Mouse (Mus musculus): ENCODE data around the gene Taf1d. TPM values are rescaled to one million over a fixed set of nuclear protein-coding genes. Genes with fewer than 3 reads are reported as not detected.

Gene Taf1d
- total and polyA plus RNA-seq, 3 experiments, result 298 to 860 (median 548) TPM

- peaks cover 31 to 35% of the 10 kb centered on the region in 2 experiments for H3K36me3 ChIP-seq (ENCODE audit: control insufficient read depth in 1 of 2, insufficient read depth in 2 of 2, low read length in 2 of 2)
- H3K27me3 ChIP-seq (ENCODE audit: control insufficient read depth in 1 of 2, insufficient read depth in 2 of 2, low read length in 2 of 2), result no peaks in the 10 kb centered on the region
- DNase-seq (ENCODE audit: low read depth, low spot score), result no peak
- peaks cover 6 to 16% of the 10 kb centered on the region in 2 experiments for H3K4me1 ChIP-seq (ENCODE audit: control insufficient read depth in 1 of 2, insufficient read depth in 2 of 2, low read length in 2 of 2)
- peaks cover 26% of the 10 kb centered on the region for H3K79me2 ChIP-seq (ENCODE audit: control insufficient read depth, insufficient read depth, low read length, poor library complexity)
- H3K27ac ChIP-seq (ENCODE audit: control insufficient read depth, low read depth, low read length), result peak overlapping the region; percentile 79
- TF ChIP-seq POLR2AphosphoS5 (IDR thresholded peaks at IDR 0.05; ENCODE audit: borderline replicate concordance, low read depth, low read length), result peak; percentile 94; the same call in 1 of the 2 replicates
- TF ChIP-seq ZKSCAN1 (IDR thresholded peaks at IDR 0.05; ENCODE audit: low read depth, low read length), result no peak
- TF ChIP-seq MXI1 (IDR thresholded peaks at IDR 0.05; ENCODE audit: low read depth, low read length), result peak; percentile 88; the same call in 1 of the 2 replicates
- TF ChIP-seq JUND (IDR thresholded peaks at IDR 0.05; ENCODE audit: low read depth, low read length), result peak; percentile 42; the same call in 1 of the 2 replicates
- TF ChIP-seq MAX (IDR thresholded peaks at IDR 0.05; ENCODE audit: low read length), result peak; percentile 75; the same call in 1 of the 2 replicates
- peak; percentile 92 for TF ChIP-seq CHD1 (IDR thresholded peaks at IDR 0.05; ENCODE audit: low read depth, low read length)
- peak; percentile 97 for TF ChIP-seq MYC (IDR thresholded peaks at IDR 0.05; ENCODE audit: low read depth, low read length)
- 0 out of 4 replicates have a peak, but pooled peaks of 1 of the 2 experiments have one; percentile 3 for TF ChIP-seq EP300 (IDR thresholded peaks at IDR 0.05; ENCODE audit: low read depth in 1 of 2, low read length in 2 of 2)
- TF ChIP-seq SIN3A (IDR thresholded peaks at IDR 0.05; ENCODE audit: low read length), result no peak; the same call in none of the 2 replicates
- H3K9me3 ChIP-seq (replicated peaks; ENCODE audit: insufficient read depth, low read length), result no peaks in the 10 kb centered on the region
- H3K4me3 ChIP-seq (ENCODE audit: control insufficient read depth in 1 of 2, insufficient read depth in 1 of 2, low read depth in 2 of 2, low read length in 2 of 2), result peak overlapping the region; percentile 72 to 77
- H3K9ac ChIP-seq (ENCODE audit: control insufficient read depth, low read depth, low read length, poor library complexity, severe bottlenecking), result peak overlapping the region; percentile 83
Observed at GRCm38 (mm10) chr9:15356916-15357483, 51.0 kb downstream of the Taf1d start.

GRCm38 (mm10) chr9:15357484-15358275 is 51.7 kb downstream of the Taf1d start, which contains the start of gene Cep295:
Gene Cep295 (minus strand): TSS chr9:15357788.
- DNase-seq (ENCODE audit: low read depth, low spot score), result peak; percentile 100
- peaks cover 28 to 31% of the 10 kb centered on the region in 2 experiments for H3K36me3 ChIP-seq (ENCODE audit: control insufficient read depth in 1 of 2, insufficient read depth in 2 of 2, low read length in 2 of 2)
- H3K79me2 ChIP-seq (ENCODE audit: control insufficient read depth, insufficient read depth, low read length, poor library complexity), result peaks cover 26% of the 10 kb centered on the region
- peak within 1 kb of the TSS; percentile 80 for H3K27ac ChIP-seq (ENCODE audit: control insufficient read depth, low read depth, low read length)
- H3K9ac ChIP-seq (ENCODE audit: control insufficient read depth, low read depth, low read length, poor library complexity, severe bottlenecking), result peak within 1 kb of the TSS; percentile 83
- no peaks in the 10 kb centered on the region for H3K27me3 ChIP-seq (ENCODE audit: control insufficient read depth in 1 of 2, insufficient read depth in 2 of 2, low read length in 2 of 2)
- no peaks in the 10 kb centered on the region for H3K9me3 ChIP-seq (replicated peaks; ENCODE audit: insufficient read depth, low read length)
- peaks cover 6 to 16% of the 10 kb centered on the region in 2 experiments for H3K4me1 ChIP-seq (ENCODE audit: control insufficient read depth in 1 of 2, insufficient read depth in 2 of 2, low read length in 2 of 2)
- peak within 1 kb of the TSS; percentile 72 to 77 for H3K4me3 ChIP-seq (ENCODE audit: control insufficient read depth in 1 of 2, insufficient read depth in 1 of 2, low read depth in 2 of 2, low read length in 2 of 2)
- no peak; the same call in 1 of the 2 replicates for TF ChIP-seq ZC3H11A (IDR thresholded peaks at IDR 0.05; ENCODE audit: low read depth, low read length)
- TF ChIP-seq TBP (IDR thresholded peaks at IDR 0.05; ENCODE audit: low read depth, low read length), result peak; percentile 95
- peak; percentile 52; the same call in 1 of the 2 replicates for TF ChIP-seq MEF2A (IDR thresholded peaks at IDR 0.05; ENCODE audit: extremely low read depth, insufficient replicate concordance, low read depth, low read length, poor library complexity, severe bottlenecking)
- TF ChIP-seq POLR2AphosphoS2 (IDR thresholded peaks at IDR 0.05; ENCODE audit: low read length), result peak; percentile 100
- TF ChIP-seq BHLHE40 (IDR thresholded peaks at IDR 0.05; ENCODE audit: borderline replicate concordance, low read depth, low read length), result peak; percentile 44
- 0 out of 2 replicates have a peak, but pooled peaks have one; percentile 31 for TF ChIP-seq RCOR1 (IDR thresholded peaks at IDR 0.05; ENCODE audit: low read depth, low read length)
- TF ChIP-seq POLR2A (IDR thresholded peaks at IDR 0.05; ENCODE audit: control insufficient read depth in 1 of 2, insufficient read depth in 1 of 2, low read depth in 1 of 2, low read length in 2 of 2, poor library complexity in 1 of 2), result peak; percentile 100
- peak; percentile 88 for TF ChIP-seq MYB (IDR thresholded peaks at IDR 0.05; ENCODE audit: low read depth, low read length)
- TF ChIP-seq ZNF384 (IDR thresholded peaks at IDR 0.05; ENCODE audit: low read depth, low read length), result peak; percentile 56
- TF ChIP-seq ZMIZ1 (IDR thresholded peaks at IDR 0.05; ENCODE audit: low read depth, low read length), result peak; percentile 99
- TF ChIP-seq GABPA (IDR thresholded peaks at IDR 0.05; ENCODE audit: low read depth, low read length), result 0 out of 2 replicates have a peak, but pooled peaks have one; percentile 7
- TF ChIP-seq MAFK (IDR thresholded peaks at IDR 0.05; ENCODE audit: borderline replicate concordance, low read depth, low read length), result no peak
- peak; percentile 88 for TF ChIP-seq HCFC1 (IDR thresholded peaks at IDR 0.05; ENCODE audit: low read depth, low read length)
- TF ChIP-seq USF2 (IDR thresholded peaks at IDR 0.05; ENCODE audit: borderline replicate concordance in 1 of 2, insufficient read depth in 1 of 2, low read depth in 1 of 2, low read length in 2 of 2), result no peak
- peak; percentile 78 for TF ChIP-seq TCF12 (IDR thresholded peaks at IDR 0.05; ENCODE audit: low read depth, low read length)
- no peak for TF ChIP-seq GATA1 (IDR thresholded peaks at IDR 0.05; ENCODE audit: low read depth, low read length)
- TF ChIP-seq CTCF (IDR thresholded peaks at IDR 0.05 in 2 of 3, conservative IDR thresholded peaks at IDR 0.05 in 1 of 3; ENCODE audit: control insufficient read depth in 1 of 3, insufficient read depth in 1 of 3, low read depth in 2 of 3, low read length in 3 of 3, poor library complexity in 1 of 3, severe bottlenecking in 1 of 3), result peak in 1 of 3 experiments; percentile 18; a peak in 1 of 6 replicates
- peak; percentile 95 for TF ChIP-seq MAX (IDR thresholded peaks at IDR 0.05; ENCODE audit: low read length)
- peak; percentile 99; the same call in 1 of the 2 replicates for TF ChIP-seq NRF1 (IDR thresholded peaks at IDR 0.05; ENCODE audit: insufficient read depth, low read depth, low read length, poor library complexity, severe bottlenecking)

Data from MEL (cell line).